Mouse (Mus musculus): Measurements from ENCODE around the gene 0610030E20Rik. TPM values are rescaled to one million over a fixed set of nuclear protein-coding genes. Genes with fewer than 3 reads are reported as not detected.

0610030E20Rik gene
- polyA plus RNA-seq, 1 experiment = 14.5 TPM

- Histone ChIP-seq H3K27ac (ENCODE audit: insufficient read depth, low read length) (no peak overlapping the region), H3K4me1 (ENCODE audit: control insufficient read depth, insufficient read depth, low read length) (peaks cover 10% of the 10 kb centered on the region), H3K4me3 (ENCODE audit: insufficient read depth, low read length) (no peak overlapping the region)
- no peak for TF ChIP-seq POLR2A (IDR thresholded peaks at IDR 0.05; ENCODE audit: low read depth, low read length)
- TF ChIP-seq CTCF (IDR thresholded peaks at IDR 0.05; ENCODE audit: borderline replicate concordance, insufficient read depth, low read length) = no peak
Observed at GRCm38 (mm10) chr6:72357164-72358079, 10.3 kb downstream of the 0610030E20Rik start.

DNA sequence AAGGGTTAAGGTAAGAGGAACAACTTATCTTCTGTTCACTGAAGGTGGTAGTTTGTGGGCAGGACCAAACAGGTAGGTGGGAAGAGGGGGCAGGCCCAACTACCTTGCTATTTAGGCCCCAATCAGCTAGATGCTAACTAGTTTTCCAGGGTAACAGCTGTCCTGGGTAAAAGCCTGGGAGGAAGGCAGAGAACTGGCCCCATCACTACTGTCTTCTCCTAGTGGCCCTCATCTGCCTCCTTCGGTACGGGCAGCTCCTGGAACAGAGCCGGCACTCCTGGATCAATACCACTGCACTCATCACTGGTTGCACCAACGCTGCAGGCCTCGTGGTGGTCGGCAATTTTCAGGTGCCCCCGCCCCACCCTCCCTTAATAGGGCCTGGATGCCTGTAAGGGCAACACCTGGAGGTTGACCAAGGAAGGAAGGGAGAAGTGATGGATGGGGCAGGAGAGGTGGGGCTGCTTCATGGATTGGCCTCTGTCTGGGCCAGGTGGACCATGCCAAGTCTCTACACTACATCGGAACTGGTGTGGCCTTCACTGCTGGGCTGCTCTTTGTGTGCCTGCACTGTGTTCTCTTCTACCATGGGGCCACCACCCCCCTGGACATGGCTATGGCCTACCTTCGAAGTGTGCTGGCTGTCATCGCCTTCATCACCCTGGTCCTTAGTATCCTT lies 11.1 kb downstream of the 0610030E20Rik start:
- TF ChIP-seq POLR2A (IDR thresholded peaks at IDR 0.05; ENCODE audit: low read depth, low read length) = 0 out of 2 replicates have a peak, but pooled peaks have one; percentile 12
- no peak for TF ChIP-seq CTCF (IDR thresholded peaks at IDR 0.05; ENCODE audit: borderline replicate concordance, insufficient read depth, low read length)

DNA sequence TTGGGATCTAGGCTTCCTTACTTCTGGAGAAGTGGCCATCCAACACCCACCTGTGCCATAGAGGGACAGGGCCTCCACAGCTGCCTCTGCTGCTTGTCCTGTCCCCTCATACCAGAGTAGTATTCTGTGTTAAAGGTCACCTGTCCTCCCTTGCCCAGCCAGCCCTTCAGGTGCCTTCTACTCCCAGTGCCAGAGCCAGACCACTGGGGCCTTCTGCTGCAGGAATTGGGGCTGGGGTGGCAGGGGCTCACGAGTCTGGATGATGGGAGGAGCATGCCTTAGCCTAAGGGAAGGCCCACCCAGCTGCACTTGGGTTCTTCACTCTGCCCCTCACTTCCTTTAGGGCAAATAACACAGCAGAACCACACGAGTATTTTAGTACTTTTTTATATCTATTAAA lies 12.2 kb downstream of the 0610030E20Rik start:
- no peak overlapping the region for H3K4me3 ChIP-seq (ENCODE audit: insufficient read depth, low read length)
- TF ChIP-seq CTCF (IDR thresholded peaks at IDR 0.05; ENCODE audit: borderline replicate concordance, insufficient read depth, low read length) (no peak), POLR2A (IDR thresholded peaks at IDR 0.05; ENCODE audit: low read depth, low read length) (no peak)
- H3K4me1 ChIP-seq (ENCODE audit: control insufficient read depth, insufficient read depth, low read length) = peaks cover 5% of the 10 kb centered on the region; the same call in 1 of the 2 replicates
- H3K27ac ChIP-seq (ENCODE audit: insufficient read depth, low read length) = no peak overlapping the region

More for the DNA sequence above, 11.1 kb downstream of the 0610030E20Rik start:
- Histone ChIP-seq H3K4me1 (ENCODE audit: control insufficient read depth, insufficient read depth, low read length) (peaks cover 5% of the 10 kb centered on the region; the same call in 1 of the 2 replicates), H3K27ac (ENCODE audit: insufficient read depth, low read length) (no peak overlapping the region), H3K4me3 (ENCODE audit: insufficient read depth, low read length) (no peak overlapping the region)

- peaks cover 5% of the 10 kb centered on the region; the same call in 1 of the 2 replicates for H3K4me1 ChIP-seq (ENCODE audit: control insufficient read depth, insufficient read depth, low read length)
- TF ChIP-seq CTCF (IDR thresholded peaks at IDR 0.05; ENCODE audit: borderline replicate concordance, insufficient read depth, low read length) (no peak), POLR2A (IDR thresholded peaks at IDR 0.05; ENCODE audit: low read depth, low read length) (peak; percentile 6; the same call in 1 of the 2 replicates)
- H3K27ac ChIP-seq (ENCODE audit: insufficient read depth, low read length) = no peak overlapping the region
- no peak overlapping the region for H3K4me3 ChIP-seq (ENCODE audit: insufficient read depth, low read length)
Observed at GRCm38 (mm10) chr6:72359891-72360598, 12.9 kb downstream of the 0610030E20Rik start.

DNA sequence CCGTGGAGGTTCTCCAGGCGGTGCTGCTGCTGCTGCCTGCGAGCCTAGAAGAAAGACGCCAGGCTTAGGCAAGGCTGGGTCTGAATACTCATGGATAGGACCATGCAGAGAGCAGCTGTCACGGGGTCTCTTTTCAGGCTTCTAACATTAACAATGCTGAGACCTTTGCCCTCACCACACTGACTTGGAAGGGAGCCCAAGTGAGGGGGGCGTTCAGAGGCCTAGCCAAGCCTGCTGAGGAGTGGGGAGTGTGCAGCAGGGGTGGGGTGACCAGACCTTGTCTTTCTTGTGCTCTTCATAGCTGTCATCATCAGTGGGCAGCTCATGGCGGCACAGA lies 13.4 kb downstream of the 0610030E20Rik start:
- no peak overlapping the region for H3K4me3 ChIP-seq (ENCODE audit: insufficient read depth, low read length)
- peaks cover 5% of the 10 kb centered on the region; the same call in 1 of the 2 replicates for H3K4me1 ChIP-seq (ENCODE audit: control insufficient read depth, insufficient read depth, low read length)
- no peak overlapping the region for H3K27ac ChIP-seq (ENCODE audit: insufficient read depth, low read length)
- TF ChIP-seq POLR2A (IDR thresholded peaks at IDR 0.05; ENCODE audit: low read depth, low read length) (no peak), CTCF (IDR thresholded peaks at IDR 0.05; ENCODE audit: borderline replicate concordance, insufficient read depth, low read length) (no peak)

DNA sequence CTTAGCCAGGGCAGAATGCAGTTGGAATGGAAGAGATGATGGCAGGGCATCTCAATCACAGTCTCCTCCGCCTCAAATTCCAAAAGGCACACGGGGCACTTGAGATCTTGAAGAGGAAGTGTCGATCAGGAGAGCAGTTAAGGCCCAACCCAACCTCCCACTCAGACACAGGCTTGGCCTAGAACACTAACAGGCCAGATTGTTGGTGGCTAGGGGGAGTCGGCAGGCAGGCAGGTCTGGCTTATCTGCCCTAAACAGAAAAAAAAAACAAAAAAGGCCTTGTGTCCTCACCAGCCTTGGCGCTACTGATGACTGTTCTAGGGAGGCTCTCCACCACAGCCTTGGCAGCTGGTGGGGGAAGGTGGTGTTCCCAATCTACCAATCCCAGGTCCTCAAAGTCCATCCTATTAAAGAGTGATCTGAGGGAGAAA lies 14.0 kb downstream of the 0610030E20Rik start:
- Histone ChIP-seq H3K27ac (ENCODE audit: insufficient read depth, low read length) (no peak overlapping the region), H3K4me3 (ENCODE audit: insufficient read depth, low read length) (peak overlapping the region; percentile 84), H3K4me1 (ENCODE audit: control insufficient read depth, insufficient read depth, low read length) (peaks cover 4% of the 10 kb centered on the region; the same call in 1 of the 2 replicates)
- TF ChIP-seq CTCF (IDR thresholded peaks at IDR 0.05; ENCODE audit: borderline replicate concordance, insufficient read depth, low read length) = no peak

DNA sequence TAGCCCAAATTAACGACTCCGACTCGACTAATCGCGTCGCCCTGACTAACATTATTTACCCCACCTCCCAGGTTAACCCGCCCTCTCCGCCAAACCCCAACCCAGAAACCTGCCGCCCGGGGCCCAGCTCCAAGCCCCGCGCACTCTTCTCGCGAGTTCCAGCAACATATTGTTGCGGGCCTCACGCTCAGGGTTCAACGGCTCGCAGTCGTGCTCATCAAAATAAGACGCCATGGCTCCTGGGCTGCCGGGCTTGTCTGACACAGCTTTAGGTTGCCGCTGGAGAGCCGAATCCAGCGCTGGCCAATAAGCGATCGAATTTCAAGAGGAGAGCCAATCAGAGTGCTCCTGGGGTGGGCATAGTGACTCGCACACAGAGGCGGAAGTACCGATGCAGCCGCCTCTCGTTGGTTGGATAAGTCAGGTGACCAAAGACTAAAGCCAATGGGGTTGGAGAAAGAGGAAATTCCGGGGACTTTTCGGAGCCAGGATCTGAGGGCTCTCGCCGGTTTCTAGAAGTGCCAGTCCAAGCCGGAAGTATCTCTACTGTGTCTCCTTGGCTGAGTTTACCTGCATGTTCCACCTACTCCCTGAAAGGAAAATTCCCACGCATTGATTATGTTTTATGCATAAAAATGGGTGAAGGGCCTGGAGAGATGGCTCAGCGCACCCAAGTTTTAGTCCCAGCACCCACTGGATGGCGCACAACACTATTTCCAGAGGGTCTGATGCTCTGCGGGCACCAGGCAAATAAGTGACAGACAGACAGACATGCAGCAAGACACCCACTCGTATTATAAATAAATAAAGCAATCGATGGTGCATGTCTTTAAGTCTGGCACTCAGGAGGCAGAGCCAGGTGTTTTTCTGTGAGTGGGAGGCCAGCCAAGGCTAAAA lies 15.3 kb downstream of the 0610030E20Rik start:
- peak overlapping the region; percentile 84 for H3K4me3 ChIP-seq (ENCODE audit: insufficient read depth, low read length)
- H3K4me1 ChIP-seq (ENCODE audit: control insufficient read depth, insufficient read depth, low read length) = no peaks in the 10 kb centered on the region
- TF ChIP-seq POLR2A (IDR thresholded peaks at IDR 0.05; ENCODE audit: low read depth, low read length) = peak; percentile 83
- no peak for TF ChIP-seq CTCF (IDR thresholded peaks at IDR 0.05; ENCODE audit: borderline replicate concordance, insufficient read depth, low read length)
- peak overlapping the region; percentile 58 for H3K27ac ChIP-seq (ENCODE audit: insufficient read depth, low read length)

- H3K4me3 ChIP-seq (ENCODE audit: insufficient read depth, low read length) = no peak overlapping the region
- H3K27ac ChIP-seq (ENCODE audit: insufficient read depth, low read length) = no peak overlapping the region
- H3K4me1 ChIP-seq (ENCODE audit: control insufficient read depth, insufficient read depth, low read length) = no peaks in the 10 kb centered on the region
- peak; percentile 20; the same call in 1 of the 2 replicates for TF ChIP-seq CTCF (IDR thresholded peaks at IDR 0.05; ENCODE audit: borderline replicate concordance, insufficient read depth, low read length)
- no peak for TF ChIP-seq POLR2A (IDR thresholded peaks at IDR 0.05; ENCODE audit: low read depth, low read length)
Observed at GRCm38 (mm10) chr6:72364009-72364408, 16.9 kb downstream of the 0610030E20Rik start.

Measured in embryonic fibroblast, embryonic 13.5 days (primary cell).